Mouse (Mus musculus) G1E (cell line): ENCODE measurements around the gene Cyb5b. TPM values are rescaled to one million over a fixed set of nuclear protein-coding genes. Genes with fewer than 3 reads are reported as not detected.
"Not testable (repeated sequence)": the region's sequence is repeated elsewhere in the genome, so short reads cannot be mapped to it uniquely, and the experiment has no call there.

ENCODE experiments used
- ATAC-seq: 2 replicates; pipeline ENCODE4 v1.8.0; 2016; ENCODE audit warnings: mild to moderate bottlenecking; ENCODE audit not compliant: insufficient number of reproducible peaks, poor library complexity, low FRiP score, severe bottlenecking; ENCODE audit errors: extremely low read depth
- DNase-seq: peaks from one replicate; pipeline ENCODE4 v3.0.0; 2012; ENCODE audit warnings: low spot score
- H3K27me3 ChIP-seq: 2 replicates; pipeline ENCODE4 v1.6.1; 2012; ENCODE audit warnings: mild to moderate bottlenecking, low read length, inconsistent platforms; ENCODE audit not compliant: insufficient read depth
- H3K36me3 ChIP-seq: replicated peaks from 2 replicates; pipeline ENCODE3; 2012; ENCODE audit warnings: mild to moderate bottlenecking, inconsistent platforms
- H3K4me1 ChIP-seq: 2 replicates; pipeline ENCODE4 v1.6.1; 2012; ENCODE audit warnings: low read depth, low read length, inconsistent platforms, mixed read lengths; ENCODE audit not compliant: insufficient read depth
- H3K4me3 ChIP-seq: 2 replicates; pipeline ENCODE4 v1.5.1; 2012; ENCODE audit warnings: low read depth, mild to moderate bottlenecking, inconsistent platforms, low read length, moderate library complexity, mixed read lengths
- H3K9me3 ChIP-seq: replicated peaks from 2 replicates; pipeline ENCODE4 v1.6.1; 2012; ENCODE audit warnings: inconsistent platforms
- CTCF ChIP-seq: IDR thresholded peaks from 2 replicates; pipeline ENCODE4 v1.5.1; 2012; ENCODE audit warnings: low read depth, low read length, inconsistent platforms, mixed read lengths
- GATA1 ChIP-seq: IDR thresholded peaks from 2 replicates; pipeline ENCODE4 v1.6.1; 2012; ENCODE audit warnings: borderline replicate concordance, low read length, inconsistent platforms, mixed read lengths
- GATA2 ChIP-seq: IDR thresholded peaks from 2 replicates; pipeline ENCODE4 v1.6.1; 2012; ENCODE audit warnings: low read depth, low read length, inconsistent platforms, borderline replicate concordance
- POLR2AphosphoS5 ChIP-seq: IDR thresholded peaks from 2 replicates; pipeline ENCODE4 v1.6.1; 2012; ENCODE audit warnings: low read depth, low read length, inconsistent platforms; ENCODE audit not compliant: insufficient replicate concordance
- TAL1 ChIP-seq: conservative IDR thresholded peaks from 2 replicates; pipeline ENCODE4 v1.6.1; 2012; ENCODE audit warnings: low read depth, low read length, inconsistent platforms, mixed read lengths
- polyA plus RNA-seq: library from polyadenylated mRNA; stranded (reverse); fragments of >175 nt; gene quantifications from 2 replicates; pipeline ENCODE4 v1.2.3, GENCODE M21; 2012
- total RNA-seq, 2 experiments: library from RNA; stranded (forward) in 1 of 2; stranded (reverse) in 1 of 2; fragments of 200-1000 nt in 1 of 2; fragments of >200 nt in 1 of 2; fragmentation: Nextera tagmentation in 1 of 2; gene quantifications; 2 replicates each; pipeline ENCODE4 v1.2.3; 2014 to 2017

Cyb5b gene
- total and polyA plus RNA-seq, 3 experiments = 29.9 to 106 (median 72.5) TPM

DNA sequence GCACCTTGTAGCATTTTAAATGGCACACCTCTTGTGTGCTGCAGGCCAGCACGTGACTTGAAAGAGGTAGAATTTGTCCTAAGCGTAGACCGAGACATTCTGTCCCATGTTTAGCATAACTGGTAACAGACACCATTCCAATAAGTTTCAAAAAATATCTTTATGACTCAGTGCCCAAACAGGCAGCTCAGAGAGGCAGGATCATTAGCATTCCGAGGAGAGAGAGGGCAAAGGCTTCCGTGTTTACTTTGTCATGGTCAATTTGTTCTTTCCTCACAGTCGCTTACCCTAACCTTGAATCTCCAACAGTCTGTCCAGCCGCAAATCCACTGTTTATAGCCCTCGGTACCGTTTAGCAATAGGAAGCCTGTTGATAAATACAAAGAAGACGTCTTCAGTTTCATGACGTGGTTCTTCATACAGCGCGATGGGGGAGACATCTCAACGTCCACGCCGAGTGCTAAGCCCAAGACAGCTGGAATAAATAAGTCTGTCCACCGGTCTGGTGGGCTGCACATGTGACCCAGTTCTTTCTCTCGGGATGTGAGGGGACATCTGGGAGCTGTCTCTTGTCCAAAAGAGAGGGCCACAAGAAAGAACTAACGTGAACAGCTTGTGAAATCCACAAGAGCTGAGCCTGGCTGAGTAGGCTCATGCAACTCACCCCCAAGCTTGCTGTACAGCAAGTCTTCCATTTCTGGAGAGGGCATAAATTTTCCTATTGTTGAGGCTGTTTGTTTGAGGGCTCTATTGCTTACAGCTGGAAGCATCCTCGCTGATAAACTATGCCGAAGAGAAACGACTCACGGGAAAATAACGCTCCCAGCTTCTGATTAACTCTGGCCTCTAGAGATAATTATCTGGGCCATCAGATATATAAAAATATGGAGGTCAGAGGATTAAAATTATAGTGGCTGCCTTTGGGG lies 47.7 kb downstream of the Cyb5b start:
- no peak overlapping the region for H3K4me3 ChIP-seq
- H3K9me3 ChIP-seq = no peaks in the 10 kb centered on the region
- H3K4me1 ChIP-seq = peaks cover 4% of the 10 kb centered on the region
- DNase-seq (no peak), ATAC-seq (no peak)
- no peaks in the 10 kb centered on the region for H3K36me3 ChIP-seq
- H3K27me3 ChIP-seq = peaks cover 2% of the 10 kb centered on the region; the same call in 1 of the 2 replicates
- TF ChIP-seq TAL1 (no peak), GATA1 (no peak), POLR2AphosphoS5 (no peak), CTCF (no peak), GATA2 (no peak)

DNA sequence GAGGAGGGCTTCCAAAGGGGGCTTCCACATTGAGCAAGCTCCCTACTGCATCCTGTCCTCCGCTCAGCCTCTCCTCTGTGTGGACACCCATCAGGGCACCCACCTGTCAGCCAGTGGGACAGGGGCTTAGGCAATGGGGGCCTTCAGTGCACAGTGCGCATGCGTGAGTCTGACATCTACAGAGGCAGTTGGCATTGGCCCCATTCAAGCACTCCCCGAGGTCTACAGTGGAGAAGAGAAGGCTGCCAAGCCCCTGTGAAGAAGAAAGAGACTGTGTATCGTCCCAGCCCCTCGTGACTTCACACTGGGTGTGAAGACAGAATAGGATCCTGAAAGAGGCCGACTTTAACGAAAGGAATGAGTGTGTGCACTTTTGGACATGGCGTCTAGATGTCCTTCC lies 54.7 kb downstream of the Cyb5b start:
- no peak for TF ChIP-seq POLR2AphosphoS5
- no peak for TF ChIP-seq TAL1
- TF ChIP-seq GATA2 = no peak
- TF ChIP-seq CTCF = no peak
- no peak for TF ChIP-seq GATA1
- Histone ChIP-seq H3K4me1 (no peaks in the 10 kb centered on the region), H3K27me3 (peaks cover 28% of the 10 kb centered on the region), H3K36me3 (no peaks in the 10 kb centered on the region), H3K4me3 (no peak overlapping the region), H3K9me3 (no peaks in the 10 kb centered on the region)
- no peak for DNase-seq
- no peak for ATAC-seq

DNA sequence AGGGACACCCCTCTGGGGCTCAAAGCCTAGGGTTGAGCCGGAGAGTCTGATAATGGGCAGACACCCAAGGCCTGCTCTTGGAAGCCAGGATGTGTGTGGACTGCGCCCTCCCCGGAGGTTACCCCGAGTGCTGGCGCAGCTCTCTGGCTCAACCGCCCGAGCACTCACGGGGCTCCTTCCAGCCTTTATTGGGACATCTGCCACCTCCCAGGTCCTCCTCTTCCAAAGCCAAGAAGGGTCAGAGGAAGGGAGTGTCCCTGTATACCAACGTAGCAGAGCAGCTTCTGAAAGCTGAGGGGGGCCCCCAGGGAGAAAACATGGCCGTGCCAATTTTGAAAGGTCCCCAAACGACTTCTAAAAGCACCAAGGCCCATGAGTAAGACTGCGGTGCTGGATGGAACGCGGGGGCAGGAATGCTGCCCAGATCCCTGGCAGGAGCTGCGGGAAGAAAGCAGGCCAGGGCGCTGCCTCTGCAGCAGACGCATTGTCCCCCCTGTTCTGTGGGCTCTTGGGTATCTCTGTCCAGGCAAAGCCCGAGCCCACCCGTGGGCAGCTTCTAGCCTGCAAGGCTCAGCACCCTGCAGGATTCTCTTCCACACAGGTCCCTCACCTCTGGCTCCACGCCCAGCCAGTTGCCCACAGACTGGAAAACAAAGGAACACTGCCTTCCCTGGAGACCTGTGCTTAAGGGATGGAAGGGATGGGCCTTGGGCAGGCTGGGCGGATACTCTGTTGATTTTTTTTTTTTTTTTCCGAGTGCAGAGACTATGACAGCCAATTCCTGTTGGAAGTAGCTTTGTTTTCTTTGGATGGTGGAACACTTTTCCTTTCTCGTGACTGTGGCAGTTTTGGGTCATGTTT lies 55.5 kb downstream of the Cyb5b start:
- H3K36me3 ChIP-seq = no peaks in the 10 kb centered on the region
- H3K27me3 ChIP-seq = peaks cover 34% of the 10 kb centered on the region
- no peak overlapping the region for H3K4me3 ChIP-seq
- DNase-seq (no peak), ATAC-seq (no peak)
- H3K4me1 ChIP-seq = no peaks in the 10 kb centered on the region
- no peak for TF ChIP-seq POLR2AphosphoS5
- no peak for TF ChIP-seq CTCF
- no peak for TF ChIP-seq TAL1
- TF ChIP-seq GATA1 = no peak
- no peak for TF ChIP-seq GATA2
- no peaks in the 10 kb centered on the region for H3K9me3 ChIP-seq

DNA sequence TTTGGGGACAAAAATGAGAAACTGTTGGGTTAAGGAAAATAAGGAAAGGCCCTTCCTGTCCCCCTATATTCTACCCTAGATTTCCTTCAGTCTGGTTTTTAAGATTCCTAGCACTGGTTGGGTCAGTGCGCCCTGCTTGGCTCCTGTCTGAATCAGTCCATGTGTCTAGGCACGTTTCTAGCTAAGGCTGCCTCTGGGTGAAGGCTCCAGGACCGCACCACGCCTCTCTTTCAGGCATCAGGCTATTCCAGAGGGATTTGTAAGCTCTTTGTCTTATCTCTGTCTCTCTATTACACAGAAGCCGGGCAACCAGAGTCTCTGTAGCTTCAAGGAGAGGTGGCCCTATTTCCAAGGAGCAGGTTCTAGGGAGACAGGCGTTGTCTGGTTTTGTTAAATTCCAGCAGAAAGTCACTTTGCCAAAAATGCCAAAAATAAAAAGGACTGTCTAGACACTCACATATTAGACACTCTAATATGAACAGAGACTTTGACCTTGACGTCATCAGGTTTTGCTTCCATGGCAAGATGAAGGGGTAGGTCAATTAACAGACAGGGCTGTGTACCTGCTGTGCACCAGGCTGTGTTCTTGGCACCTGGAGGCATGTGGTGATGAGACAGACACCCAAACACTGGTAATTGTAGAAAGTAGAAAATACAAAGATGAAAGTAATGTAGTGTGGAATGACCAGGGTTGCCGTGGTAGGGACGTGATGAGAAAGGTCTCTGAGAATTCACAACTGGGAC lies 56.5 kb downstream of the Cyb5b start:
- no peak for ATAC-seq
- Histone ChIP-seq H3K36me3 (no peaks in the 10 kb centered on the region), H3K4me1 (no peaks in the 10 kb centered on the region), H3K9me3 (no peaks in the 10 kb centered on the region), H3K4me3 (no peak overlapping the region), H3K27me3 (peaks cover 37% of the 10 kb centered on the region)
- TF ChIP-seq GATA2 = no peak
- no peak for TF ChIP-seq TAL1
- TF ChIP-seq CTCF = no peak
- no peak for TF ChIP-seq GATA1
- TF ChIP-seq POLR2AphosphoS5 = no peak
- DNase-seq = no peak

DNA sequence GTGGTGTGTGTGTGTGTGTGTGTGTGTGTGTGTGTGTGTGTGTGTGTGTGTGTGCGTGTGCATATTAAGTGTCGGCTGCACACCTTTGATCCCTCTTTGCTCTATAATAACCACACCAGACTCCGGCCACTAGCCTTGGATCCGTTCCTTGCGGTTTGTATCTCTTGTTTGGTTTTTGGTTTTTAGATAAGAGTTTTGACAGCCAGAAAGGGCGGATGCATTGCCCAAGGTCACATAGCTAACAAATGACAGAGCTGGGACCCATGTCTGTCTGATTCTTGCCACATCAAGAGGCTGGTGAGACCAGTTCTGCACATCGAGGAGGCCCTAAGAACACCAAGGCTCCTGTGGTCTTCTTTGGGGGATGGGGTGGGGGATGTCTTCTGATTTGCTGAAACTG lies 58.7 kb downstream of the Cyb5b start:
- H3K4me3 ChIP-seq = no peak overlapping the region
- H3K27me3 ChIP-seq = peaks cover 41% of the 10 kb centered on the region
- no peaks in the 10 kb centered on the region for H3K36me3 ChIP-seq
- DNase-seq (no peak), ATAC-seq (no peak)
- no peaks in the 10 kb centered on the region for H3K4me1 ChIP-seq
- H3K9me3 ChIP-seq = no peaks in the 10 kb centered on the region
- TF ChIP-seq CTCF (no peak), POLR2AphosphoS5 (no peak), GATA1 (no peak), TAL1 (no peak), GATA2 (no peak)

DNA sequence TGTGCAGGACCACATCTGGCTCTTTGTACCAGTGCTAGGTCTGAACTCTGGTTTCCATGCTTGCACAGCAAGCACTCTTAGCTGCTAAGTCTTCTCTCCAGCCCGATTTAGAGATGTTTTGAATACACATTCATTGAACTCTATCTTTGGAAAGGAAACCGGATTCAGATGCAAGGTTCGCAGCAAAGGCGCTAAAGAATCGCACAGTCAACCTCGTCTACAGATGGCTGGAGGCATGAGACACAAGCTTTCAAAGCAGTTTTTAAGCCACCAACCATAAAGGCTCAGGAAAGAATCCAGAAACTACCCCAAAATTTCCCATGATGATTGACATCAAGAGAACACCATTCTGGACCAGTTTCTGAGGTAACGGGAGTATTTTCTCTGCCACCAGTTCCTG lies 61.6 kb downstream of the Cyb5b start:
- no peak for TF ChIP-seq GATA1
- Histone ChIP-seq H3K4me3 (no peak overlapping the region), H3K9me3 (no peaks in the 10 kb centered on the region), H3K4me1 (peaks cover 2% of the 10 kb centered on the region; the same call in 1 of the 2 replicates), H3K36me3 (no peaks in the 10 kb centered on the region), H3K27me3 (peaks cover 24% of the 10 kb centered on the region)
- DNase-seq (no peak), ATAC-seq (no peak)

DNA sequence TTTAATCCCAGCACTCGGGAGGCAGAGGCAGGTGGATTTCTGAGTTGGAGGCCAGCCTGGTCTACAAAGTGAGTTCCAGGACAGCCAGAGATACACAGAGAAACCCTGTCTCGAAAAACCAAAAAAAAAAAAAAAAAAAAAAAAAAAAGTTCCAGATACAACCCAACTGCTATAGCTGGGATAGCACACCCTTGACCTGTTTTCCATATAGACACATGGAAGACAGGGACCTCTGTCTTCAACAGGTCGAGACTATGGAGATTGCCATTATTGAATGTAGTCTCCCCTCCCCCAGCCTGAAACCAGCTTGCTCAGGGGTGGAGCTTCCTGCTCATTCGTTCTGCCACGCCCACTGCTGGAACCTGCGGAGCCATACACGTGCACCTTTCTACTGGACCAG lies 66.8 kb downstream of the Cyb5b start:
- H3K36me3 ChIP-seq, H3K4me3 ChIP-seq, H3K9me3 ChIP-seq, DNase-seq, H3K4me1 ChIP-seq, ATAC-seq, H3K27me3 ChIP-seq: not testable (repeated sequence)
